Mouse (Mus musculus) limb, embryonic 14.5 days (tissue): ENCODE measurements around the gene Zbtb20. TPM values are rescaled to one million over a fixed set of nuclear protein-coding genes. Genes with fewer than 3 reads are reported as not detected.

Source experiments
- ATAC-seq: fragments of 200-750 bp; cut with Nextera tagmentation; 2 replicates; pipeline ENCODE4 v1.8.0; 2017; ENCODE audit warnings: low read depth, moderate number of reproducible peaks, moderate TSS enrichment; ENCODE audit not compliant: low FRiP score
- DNase-seq: peaks from one replicate; pipeline ENCODE4 v3.0.0-alpha.2; 2015; ENCODE audit warnings: low spot score
- H3K27ac ChIP-seq: fragments of 300-500 bp; sonication (generic); replicated peaks from 2 replicates; pipeline ENCODE4 v1.5.1; 2014; ENCODE audit warnings: low read depth, mild to moderate bottlenecking, low read length, moderate library complexity, mixed read lengths
- H3K27me3 ChIP-seq: fragments of 300-500 bp; sonication (generic); 2 replicates; pipeline ENCODE4 v1.6.1; 2014; ENCODE audit warnings: low read length, mixed read lengths; ENCODE audit not compliant: control insufficient read depth, insufficient read depth
- H3K36me3 ChIP-seq: fragments of 300-500 bp; sonication (generic); 2 replicates; pipeline ENCODE4 v1.6.1; 2014; ENCODE audit warnings: mild to moderate bottlenecking, low read length, moderate library complexity, mixed read lengths; ENCODE audit not compliant: control insufficient read depth, insufficient read depth
- H3K4me1 ChIP-seq: fragments of 300-500 bp; sonication (generic); 2 replicates; pipeline ENCODE4 v1.6.1; 2014; ENCODE audit warnings: antibody characterized with exemption, low read length, mixed read lengths; ENCODE audit not compliant: control insufficient read depth, insufficient read depth
- H3K4me2 ChIP-seq: fragments of 300-500 bp; sonication (generic); replicated peaks from 2 replicates; pipeline ENCODE4 v1.6.1; 2014; ENCODE audit warnings: low read depth, mild to moderate bottlenecking, low read length, moderate library complexity; ENCODE audit not compliant: severe bottlenecking
- H3K4me3 ChIP-seq: fragments of 300-500 bp; sonication (generic); replicated peaks from 2 replicates; pipeline ENCODE4 v1.5.1; 2014; ENCODE audit warnings: low read length
- H3K9ac ChIP-seq: fragments of 300-500 bp; sonication (generic); 2 replicates; pipeline ENCODE4 v1.6.1; 2014; ENCODE audit warnings: mild to moderate bottlenecking, low read depth, low read length, moderate library complexity; ENCODE audit not compliant: severe bottlenecking
- H3K9me3 ChIP-seq: fragments of 300-500 bp; sonication (generic); 2 replicates; pipeline ENCODE4 v1.6.1; 2016; ENCODE audit warnings: low read length; ENCODE audit not compliant: control insufficient read depth
- POLR2A ChIP-seq: fragments of 200-500 bp; IDR thresholded peaks from 2 replicates; pipeline ENCODE4 v1.8.0; 2012; ENCODE audit warnings: inconsistent platforms, mild to moderate bottlenecking, moderate library complexity, borderline replicate concordance; ENCODE audit not compliant: insufficient read depth, insufficient read length; ENCODE audit errors: extremely low read depth
- WGBS: fragments of 180-500 bp; shearing (Covaris S2); extraction: QIAGEN DNeasy Blood & Tissue Kit; methylation state at CpG from one replicate; pipeline ENCODE4 v1.1.7; 2014; 5-methylcytosine and 5-hydroxymethylcytosine counted together
- polyA plus RNA-seq, 2 experiments: library from polyadenylated mRNA; depleted of rRNA in 1 of 2; stranded (reverse) in 1 of 2; unstranded in 1 of 2; fragments of >200 nt; fragmentation: Nextera tagmentation in 1 of 2; extraction: Ambion mirVana in 1 of 2; gene quantifications; 2 replicates each; pipeline versions ENCODE4 v1.2.1 to v1.2.3; 2012 to 2014

The Zbtb20 gene
- polyA plus RNA-seq, 2 experiments = 2.5 to 17.6 TPM

GRCm38 (mm10) chr16:43663978-43664579 lies 788.4 kb downstream of the Zbtb20 start, which contains the start of gene Tigit:
Gene Tigit (minus strand): TSS chr16:43664146.
- Histone ChIP-seq H3K27me3 (no peaks in the 10 kb centered on the region), H3K9me3 (no peaks in the 10 kb centered on the region), H3K36me3 (no peaks in the 10 kb centered on the region), H3K9ac (no peak within 1 kb of the TSS), H3K4me2 (no peak within 1 kb of the TSS), H3K27ac (no peak within 1 kb of the TSS), H3K4me3 (no peak within 1 kb of the TSS), H3K4me1 (no peaks in the 10 kb centered on the region)
- DNase-seq (no peak), ATAC-seq (no peak)
- TF ChIP-seq POLR2A = no peak
- WGBS = 70% methylated on average over 7 of the region's 7 CpGs

GRCm38 (mm10) chr16:43664861-43665260 lies 789.2 kb downstream of the Zbtb20 start:
- Histone ChIP-seq H3K4me3 (no peak overlapping the region), H3K9me3 (no peaks in the 10 kb centered on the region), H3K27ac (no peak overlapping the region), H3K27me3 (no peaks in the 10 kb centered on the region), H3K4me1 (no peaks in the 10 kb centered on the region), H3K4me2 (no peak overlapping the region), H3K36me3 (no peaks in the 10 kb centered on the region), H3K9ac (no peak overlapping the region)
- ATAC-seq = no peak
- no peak for TF ChIP-seq POLR2A
- DNase-seq = no peak

- H3K9ac ChIP-seq = no peak overlapping the region
- DNase-seq (no peak), ATAC-seq (no peak)
- no peaks in the 10 kb centered on the region for H3K27me3 ChIP-seq
- no peak overlapping the region for H3K4me2 ChIP-seq
- no peaks in the 10 kb centered on the region for H3K9me3 ChIP-seq
- H3K36me3 ChIP-seq = no peaks in the 10 kb centered on the region
- no peaks in the 10 kb centered on the region for H3K4me1 ChIP-seq
- 91% methylated on average over 3 of the region's 3 CpGs for WGBS
- no peak overlapping the region for H3K4me3 ChIP-seq
- H3K27ac ChIP-seq = no peak overlapping the region
- no peak for TF ChIP-seq POLR2A
These were observed 792.6 kb downstream of the Zbtb20 start for GRCm38 (mm10) chr16:43668294-43668693.

GRCm38 (mm10) chr16:43671972-43672371 lies 796.3 kb downstream of the Zbtb20 start:
- Histone ChIP-seq H3K9me3 (no peaks in the 10 kb centered on the region), H3K9ac (no peak overlapping the region), H3K27me3 (no peaks in the 10 kb centered on the region), H3K4me2 (no peak overlapping the region), H3K4me1 (no peaks in the 10 kb centered on the region), H3K27ac (no peak overlapping the region), H3K4me3 (no peak overlapping the region), H3K36me3 (no peaks in the 10 kb centered on the region)
- no peak for DNase-seq
- no peak for TF ChIP-seq POLR2A
- WGBS = 94% methylated on average over 1 of the region's 1 CpGs
- ATAC-seq = no peak

- no peak for DNase-seq
- Histone ChIP-seq H3K4me3 (no peak overlapping the region), H3K9me3 (no peaks in the 10 kb centered on the region), H3K27me3 (no peaks in the 10 kb centered on the region), H3K27ac (no peak overlapping the region), H3K36me3 (no peaks in the 10 kb centered on the region), H3K9ac (no peak overlapping the region), H3K4me2 (no peak overlapping the region), H3K4me1 (no peaks in the 10 kb centered on the region)
- no peak for TF ChIP-seq POLR2A
- ATAC-seq = no peak
These were observed 797.0 kb downstream of the Zbtb20 start for GRCm38 (mm10) chr16:43672697-43673096.

- no peak overlapping the region for H3K4me2 ChIP-seq
- no peak for TF ChIP-seq POLR2A
- H3K9ac ChIP-seq = no peak overlapping the region
- no peak for ATAC-seq
- H3K4me1 ChIP-seq = no peaks in the 10 kb centered on the region
- no peaks in the 10 kb centered on the region for H3K36me3 ChIP-seq
- 78% methylated on average over 3 of the region's 3 CpGs for WGBS
- H3K9me3 ChIP-seq = no peaks in the 10 kb centered on the region
- H3K27ac ChIP-seq = no peak overlapping the region
- H3K4me3 ChIP-seq = no peak overlapping the region
- H3K27me3 ChIP-seq = no peaks in the 10 kb centered on the region
- DNase-seq = no peak
These were observed 798.7 kb downstream of the Zbtb20 start for GRCm38 (mm10) chr16:43674400-43674799.
